In the genomic region with DNA sequence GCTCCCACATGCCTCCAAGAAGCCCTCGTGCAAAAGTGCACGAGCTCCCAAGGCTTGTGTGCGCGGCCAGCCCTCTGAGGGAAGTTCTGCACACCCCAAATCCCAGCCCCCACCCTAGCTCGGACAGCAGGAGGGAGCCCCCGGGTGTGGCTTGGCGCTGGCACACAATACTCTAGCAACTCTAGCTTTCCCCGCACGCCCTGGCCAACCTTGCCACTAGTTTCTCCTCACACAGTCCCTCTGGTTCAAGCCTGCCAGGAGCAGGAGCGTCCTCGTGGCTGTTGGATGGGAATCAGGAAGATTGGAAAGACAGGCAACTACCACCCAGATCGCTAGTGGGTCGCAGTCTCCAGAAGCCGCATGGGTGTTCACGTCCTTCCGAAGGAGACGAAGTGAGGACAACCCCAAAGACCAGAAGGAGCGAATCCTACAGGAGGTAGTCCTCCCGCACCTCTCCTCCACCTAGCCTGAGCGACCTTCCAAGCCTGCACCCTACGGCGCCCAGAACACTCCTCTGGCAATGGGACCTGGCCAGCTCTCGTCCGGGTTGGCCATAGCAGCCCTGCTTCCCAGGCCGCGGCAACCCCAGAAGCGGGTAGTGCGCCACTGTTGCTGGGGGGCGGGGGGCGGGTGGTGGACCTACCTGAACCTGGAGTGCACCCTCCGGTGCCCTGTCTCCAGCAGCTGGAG, we compare ENCODE assay signal across 8 mouse cellular contexts.
DNase-seq lines count a peak whose midpoint lies in the region; TF ChIP-seq lines count a peak whose summit lies in the region.

No protein-coding gene starts in this region.

- H3K36me3 ChIP-seq in midbrain, embryonic 10.5 days = no peaks in the 10 kb centered on the region

- H3K4me1 ChIP-seq in midbrain, embryonic 10.5 days = peaks cover 6% of the 10 kb centered on the region; the same call in 1 of the 2 replicates

- H3K4me3 ChIP-seq in gastrocnemius, adult 2 months = peak overlapping the region; percentile 72
- H3K4me3 ChIP-seq in midbrain, embryonic 10.5 days = peak overlapping the region; percentile 62

- intact Hi-C loops in gastrocnemius, adult 2 months (cut with DNase I) = no loop called here
- intact Hi-C loops in left cerebral cortex, postnatal 4 days (cut with DNase I) = no loop called here

- peak; percentile 16 for DNase-seq in gastrocnemius, adult 2 months
- no peak for DNase-seq in gastrocnemius, postnatal 25 days
- peak; percentile 23 to 36 for DNase-seq in cerebellum, postnatal 10 days
- DNase-seq in frontal cortex, postnatal 10 days (ENCODE audit: low spot score in 2 of 2) = peak; percentile 4 to 11
- DNase-seq in induced T-regulatory cell, adult 2 months (ENCODE audit: low read depth) = peak; percentile 0
- peak; percentile 8 for DNase-seq in left cerebral cortex, postnatal 4 days
- DNase-seq in midbrain, embryonic 10.5 days (ENCODE audit: low spot score) = peak; percentile 36
- peak; percentile 18 to 67 for DNase-seq in spleen, postnatal 4 days (ENCODE audit: low spot score in 2 of 2)

- no peak for TF ChIP-seq CTCF in gastrocnemius, adult 2 months (IDR thresholded peaks at IDR 0.05)

- H3K27ac ChIP-seq in gastrocnemius, adult 2 months = no peak overlapping the region
- H3K27ac ChIP-seq in midbrain, embryonic 10.5 days (replicated peaks) = peak overlapping the region; percentile 79

- WGBS in midbrain, embryonic 10.5 days = 21% methylated on average over 31 of the region's 31 CpGs

- H3K9me3 ChIP-seq in midbrain, embryonic 10.5 days (replicated peaks) = 0 out of 2 replicates have a peak, but pooled peaks cover 4% of the 10 kb centered on the region

- H3K27me3 ChIP-seq in midbrain, embryonic 10.5 days (ENCODE audit: low read depth, poor library complexity, severe bottlenecking) = no peaks in the 10 kb centered on the region
